Mouse (Mus musculus) erythroblast, embryonic 14.5 days (primary cell): Measurements from ENCODE around the gene Peg3.

Source experiments
- GATA1 ChIP-seq: IDR thresholded peaks from 2 replicates; pipeline ENCODE4 v1.6.1; 2012; ENCODE audit warnings: low read length, inconsistent platforms, mixed read lengths
- TAL1 ChIP-seq: IDR thresholded peaks from 3 replicates; pipeline ENCODE4 v1.6.1; 2012; ENCODE audit warnings: low read length, inconsistent platforms, mixed read lengths

DNA sequence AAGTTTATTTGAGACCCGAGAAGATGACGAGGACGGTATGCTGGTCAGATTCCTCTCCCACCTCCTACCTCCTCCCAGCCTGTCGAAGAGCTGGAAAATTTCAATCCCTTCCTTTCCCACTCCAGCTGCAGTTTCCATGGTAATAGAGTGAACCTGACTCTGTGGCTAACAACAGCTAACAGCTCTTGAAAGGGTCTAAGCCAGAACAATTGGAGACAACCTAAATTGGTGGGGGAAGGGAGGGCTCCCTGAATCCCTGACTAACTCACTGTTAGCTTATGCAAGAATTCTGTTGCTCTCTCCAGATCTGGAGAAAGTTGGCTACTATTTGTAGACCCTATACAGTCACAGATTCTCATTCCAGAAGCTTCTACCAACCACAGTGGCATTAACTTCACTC, 23.2 kb upstream of the Peg3 start:
- TF ChIP-seq GATA1 (no peak), TAL1 (no peak)
